Mouse (Mus musculus): ENCODE data around the gene Ndrg2. TPM values are rescaled to one million over a fixed set of nuclear protein-coding genes. Genes with fewer than 3 reads are reported as not detected.

Gene Ndrg2
- polyA plus RNA-seq, 1 experiment from 2014 or later = 269 TPM

GRCm38 (mm10) chr14:51896539-51897170 lies 17.3 kb downstream of the Ndrg2 start:
- H3K9me3 ChIP-seq (ENCODE audit: control insufficient read depth, low read length) = no peaks in the 10 kb centered on the region
- no peak overlapping the region for H3K27ac ChIP-seq (replicated peaks in 1 of 2; ENCODE audit: control insufficient read depth in 1 of 2, insufficient read depth in 1 of 2, low read depth in 2 of 2, low read length in 2 of 2)
- H3K4me3 ChIP-seq (ENCODE audit: control insufficient read depth in 1 of 2, insufficient read depth in 1 of 2, low read depth in 1 of 2, low read length in 2 of 2) = no peak overlapping the region
- H3K36me3 ChIP-seq (ENCODE audit: control insufficient read depth, insufficient read depth, low read length) = peaks cover 10% of the 10 kb centered on the region
- H3K4me1 ChIP-seq (ENCODE audit: control insufficient read depth in 2 of 2, insufficient read depth in 2 of 2, low read length in 2 of 2) = peaks cover 7 to 13% of the 10 kb centered on the region in 2 experiments; a peak in 3 of 4 replicates
- H3K27me3 ChIP-seq (ENCODE audit: control insufficient read depth, insufficient read depth, low read length) = no peaks in the 10 kb centered on the region
- no peak overlapping the region for H3K4me2 ChIP-seq (ENCODE audit: low read length)
- H3K9ac ChIP-seq (ENCODE audit: low read length) = no peak overlapping the region
- no peak for ATAC-seq (ENCODE audit: insufficient number of reproducible peaks, insufficient read depth, low FRiP score, low read depth)
- WGBS = 73% methylated on average over 8 of the region's 8 CpGs

GRCm38 (mm10) chr14:51896019-51896418 lies 17.9 kb downstream of the Ndrg2 start:
- H3K4me1 ChIP-seq (ENCODE audit: control insufficient read depth in 2 of 2, insufficient read depth in 2 of 2, low read length in 2 of 2) = peaks cover 7 to 13% of the 10 kb centered on the region in 2 experiments; a peak in 3 of 4 replicates
- H3K9me3 ChIP-seq (ENCODE audit: control insufficient read depth, low read length) = no peaks in the 10 kb centered on the region
- WGBS = 68% methylated on average over 6 of the region's 6 CpGs
- no peak overlapping the region for H3K27ac ChIP-seq (replicated peaks in 1 of 2; ENCODE audit: control insufficient read depth in 1 of 2, insufficient read depth in 1 of 2, low read depth in 2 of 2, low read length in 2 of 2)
- no peak overlapping the region for H3K9ac ChIP-seq (ENCODE audit: low read length)
- H3K4me3 ChIP-seq (ENCODE audit: control insufficient read depth in 1 of 2, insufficient read depth in 1 of 2, low read depth in 1 of 2, low read length in 2 of 2) = no peak overlapping the region
- no peaks in the 10 kb centered on the region for H3K27me3 ChIP-seq (ENCODE audit: control insufficient read depth, insufficient read depth, low read length)
- ATAC-seq (ENCODE audit: insufficient number of reproducible peaks, insufficient read depth, low FRiP score, low read depth) = no peak
- no peak overlapping the region for H3K4me2 ChIP-seq (ENCODE audit: low read length)
- peaks cover 16% of the 10 kb centered on the region for H3K36me3 ChIP-seq (ENCODE audit: control insufficient read depth, insufficient read depth, low read length)

GRCm38 (mm10) chr14:51895071-51895470 lies 18.9 kb downstream of the Ndrg2 start:
- Histone ChIP-seq H3K27ac (replicated peaks in 1 of 2; ENCODE audit: control insufficient read depth in 1 of 2, insufficient read depth in 1 of 2, low read depth in 2 of 2, low read length in 2 of 2) (no peak overlapping the region), H3K4me3 (ENCODE audit: control insufficient read depth in 1 of 2, insufficient read depth in 1 of 2, low read depth in 1 of 2, low read length in 2 of 2) (no peak overlapping the region), H3K27me3 (ENCODE audit: control insufficient read depth, insufficient read depth, low read length) (no peaks in the 10 kb centered on the region), H3K9ac (ENCODE audit: low read length) (no peak overlapping the region), H3K4me1 (ENCODE audit: control insufficient read depth in 2 of 2, insufficient read depth in 2 of 2, low read length in 2 of 2) (peaks cover 7 to 13% of the 10 kb centered on the region in 2 experiments; a peak in 3 of 4 replicates), H3K9me3 (ENCODE audit: control insufficient read depth, low read length) (no peaks in the 10 kb centered on the region), H3K4me2 (ENCODE audit: low read length) (no peak overlapping the region), H3K36me3 (ENCODE audit: control insufficient read depth, insufficient read depth, low read length) (peaks cover 26% of the 10 kb centered on the region)
- WGBS = 79% methylated on average over 14 of the region's 14 CpGs
- ATAC-seq (ENCODE audit: insufficient number of reproducible peaks, insufficient read depth, low FRiP score, low read depth) = no peak

GRCm38 (mm10) chr14:51893809-51894208 lies 20.1 kb downstream of the Ndrg2 start:
- Histone ChIP-seq H3K4me2 (ENCODE audit: low read length) (no peak overlapping the region), H3K4me1 (ENCODE audit: control insufficient read depth in 2 of 2, insufficient read depth in 2 of 2, low read length in 2 of 2) (peaks cover 7 to 13% of the 10 kb centered on the region in 2 experiments; a peak in 3 of 4 replicates), H3K9me3 (ENCODE audit: control insufficient read depth, low read length) (no peaks in the 10 kb centered on the region), H3K27ac (replicated peaks in 1 of 2; ENCODE audit: control insufficient read depth in 1 of 2, insufficient read depth in 1 of 2, low read depth in 2 of 2, low read length in 2 of 2) (0 out of 4 replicates have a peak overlapping the region, but pooled peaks of 1 of the 2 experiments have one; percentile 19), H3K36me3 (ENCODE audit: control insufficient read depth, insufficient read depth, low read length) (peaks cover 38% of the 10 kb centered on the region), H3K27me3 (ENCODE audit: control insufficient read depth, insufficient read depth, low read length) (no peaks in the 10 kb centered on the region), H3K9ac (ENCODE audit: low read length) (no peak overlapping the region), H3K4me3 (ENCODE audit: control insufficient read depth in 1 of 2, insufficient read depth in 1 of 2, low read depth in 1 of 2, low read length in 2 of 2) (no peak overlapping the region)
- WGBS = 27% methylated on average over 3 of the region's 3 CpGs
- ATAC-seq (ENCODE audit: insufficient number of reproducible peaks, insufficient read depth, low FRiP score, low read depth) = no peak

GRCm38 (mm10) chr14:51893094-51893794 lies 20.7 kb downstream of the Ndrg2 start:
- peaks cover 7 to 13% of the 10 kb centered on the region in 2 experiments; a peak in 3 of 4 replicates for H3K4me1 ChIP-seq (ENCODE audit: control insufficient read depth in 2 of 2, insufficient read depth in 2 of 2, low read length in 2 of 2)
- no peak overlapping the region for H3K4me3 ChIP-seq (ENCODE audit: control insufficient read depth in 1 of 2, insufficient read depth in 1 of 2, low read depth in 1 of 2, low read length in 2 of 2)
- H3K4me2 ChIP-seq (ENCODE audit: low read length) = no peak overlapping the region
- 0 out of 4 replicates have a peak overlapping the region, but pooled peaks of 1 of the 2 experiments have one; percentile 19 for H3K27ac ChIP-seq (replicated peaks in 1 of 2; ENCODE audit: control insufficient read depth in 1 of 2, insufficient read depth in 1 of 2, low read depth in 2 of 2, low read length in 2 of 2)
- H3K9ac ChIP-seq (ENCODE audit: low read length) = no peak overlapping the region
- 20% methylated on average over 10 of the region's 10 CpGs for WGBS
- H3K27me3 ChIP-seq (ENCODE audit: control insufficient read depth, insufficient read depth, low read length) = no peaks in the 10 kb centered on the region
- H3K36me3 ChIP-seq (ENCODE audit: control insufficient read depth, insufficient read depth, low read length) = peaks cover 44% of the 10 kb centered on the region
- no peaks in the 10 kb centered on the region for H3K9me3 ChIP-seq (ENCODE audit: control insufficient read depth, low read length)
- ATAC-seq (ENCODE audit: insufficient number of reproducible peaks, insufficient read depth, low FRiP score, low read depth) = no peak

- Histone ChIP-seq H3K27ac (replicated peaks in 1 of 2; ENCODE audit: control insufficient read depth in 1 of 2, insufficient read depth in 1 of 2, low read depth in 2 of 2, low read length in 2 of 2) (0 out of 4 replicates have a peak within 1 kb of the TSS, but pooled peaks of 1 of the 2 experiments have one; percentile 19), H3K9me3 (ENCODE audit: control insufficient read depth, low read length) (no peaks in the 10 kb centered on the region)
Measured at GRCm38 (mm10) chr14:51892191-51892939, 21.6 kb downstream of the Ndrg2 start, which contains the start of gene Slc39a2. TSS of gene Slc39a2 (plus strand) at chr14:51892889.

GRCm38 (mm10) chr14:51889833-51890232 lies 24.1 kb downstream of the Ndrg2 start:
- H3K27me3 ChIP-seq (ENCODE audit: control insufficient read depth, insufficient read depth, low read length) = no peaks in the 10 kb centered on the region
- WGBS = 86% methylated on average over 6 of the region's 6 CpGs
- H3K4me3 ChIP-seq (ENCODE audit: control insufficient read depth in 1 of 2, insufficient read depth in 1 of 2, low read depth in 1 of 2, low read length in 2 of 2) = no peak overlapping the region
- peaks cover 64% of the 10 kb centered on the region for H3K36me3 ChIP-seq (ENCODE audit: control insufficient read depth, insufficient read depth, low read length)
- no peak overlapping the region for H3K9ac ChIP-seq (ENCODE audit: low read length)
- no peak for ATAC-seq (ENCODE audit: insufficient number of reproducible peaks, insufficient read depth, low FRiP score, low read depth)
- no peak overlapping the region for H3K27ac ChIP-seq (replicated peaks in 1 of 2; ENCODE audit: control insufficient read depth in 1 of 2, insufficient read depth in 1 of 2, low read depth in 2 of 2, low read length in 2 of 2)
- H3K4me2 ChIP-seq (ENCODE audit: low read length) = no peak overlapping the region
- peaks cover 7 to 24% of the 10 kb centered on the region in 2 experiments; a peak in 3 of 4 replicates for H3K4me1 ChIP-seq (ENCODE audit: control insufficient read depth in 2 of 2, insufficient read depth in 2 of 2, low read length in 2 of 2)
- H3K9me3 ChIP-seq (ENCODE audit: control insufficient read depth, low read length) = no peaks in the 10 kb centered on the region

More at GRCm38 (mm10) chr14:51892191-51892939, 21.6 kb downstream of the Ndrg2 start, which contains the start of gene Slc39a2:
- ATAC-seq (ENCODE audit: insufficient number of reproducible peaks, insufficient read depth, low FRiP score, low read depth) = no peak
- Histone ChIP-seq H3K27me3 (ENCODE audit: control insufficient read depth, insufficient read depth, low read length) (no peaks in the 10 kb centered on the region), H3K4me2 (ENCODE audit: low read length) (no peak within 1 kb of the TSS), H3K9ac (ENCODE audit: low read length) (no peak within 1 kb of the TSS), H3K36me3 (ENCODE audit: control insufficient read depth, insufficient read depth, low read length) (peaks cover 53% of the 10 kb centered on the region), H3K4me3 (ENCODE audit: control insufficient read depth in 1 of 2, insufficient read depth in 1 of 2, low read depth in 1 of 2, low read length in 2 of 2) (no peak within 1 kb of the TSS), H3K4me1 (ENCODE audit: control insufficient read depth in 2 of 2, insufficient read depth in 2 of 2, low read length in 2 of 2) (peaks cover 7 to 13% of the 10 kb centered on the region in 2 experiments; a peak in 3 of 4 replicates)
- 90% methylated on average over 9 of the region's 9 CpGs for WGBS

All from heart, embryonic 14.5 days (tissue).